22 mouse cellular contexts compared by ENCODE assay signal in the genomic region with DNA sequence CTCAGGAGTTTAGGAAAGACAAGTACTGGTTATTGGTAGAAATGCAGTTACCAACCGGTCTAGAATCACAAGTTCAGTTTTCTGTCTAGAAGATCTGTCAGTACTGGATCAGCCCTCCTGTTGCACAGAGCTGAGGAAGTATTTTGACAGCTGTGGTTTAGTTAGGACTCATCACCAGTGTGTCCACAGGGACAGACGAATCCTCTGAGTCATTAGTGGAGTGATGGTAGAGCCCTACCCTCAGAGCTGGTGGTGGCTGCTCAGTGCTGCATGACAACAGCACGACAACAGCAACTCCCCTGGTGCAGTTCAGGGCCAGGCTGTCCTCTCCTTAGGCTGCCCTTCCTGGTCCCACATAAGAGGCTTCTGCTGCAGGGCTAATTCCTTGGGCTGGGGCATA. TPM values are rescaled to one million over a fixed set of nuclear protein-coding genes. Genes with fewer than 3 reads are reported as not detected.
DNase-seq lines count a peak whose midpoint lies in the region; ATAC-seq and TF ChIP-seq lines count a peak whose summit lies in the region.
"Had no signal": no experiment of that assay in that cellular context is flagged by ENCODE, and none has a peak within 500 bp of the region (broad histone marks: within the 10 kb centered on the region; RNA-seq: fewer than 3 reads in every experiment).

No protein-coding gene starts in this region.

- peaks cover 27% of the 10 kb centered on the region for H3K4me1 ChIP-seq in megakaryocyte, embryonic 14.5 days
- H3K4me1 ChIP-seq in CH12.LX (ENCODE audit: control insufficient read depth in 1 of 2, insufficient read depth in 2 of 2) = peaks cover 12 to 39% of the 10 kb centered on the region in 2 experiments
- no peaks in the 10 kb centered on the region for H3K4me1 ChIP-seq in embryonic facial prominence, embryonic 15.5 days
- no peaks in the 10 kb centered on the region for H3K4me1 ChIP-seq in kidney, embryonic 16.5 days (ENCODE audit: insufficient read depth, low read length)
- H3K4me1 ChIP-seq: hindbrain, embryonic 12.5 days; midbrain, embryonic 13.5 days had no signal

- in situ Hi-C loops in CH12.LX (cut with MboI; ENCODE audit: low pct_ligation_motif_present, low pct_unique_long_range_greater_than_20kb, low sequenced_read_pairs) = loop anchor here (5.0 kb wide), 1 partner anchor 57 kb away; a partner anchor contains a TSS

- peaks cover 81% of the 10 kb centered on the region for H3K36me3 ChIP-seq in megakaryocyte, embryonic 14.5 days (replicated peaks; ENCODE audit: low read length)
- peaks cover 31 to 84% of the 10 kb centered on the region in 2 experiments for H3K36me3 ChIP-seq in CH12.LX (replicated peaks in 1 of 2; ENCODE audit: control insufficient read depth in 1 of 2, insufficient read depth in 1 of 2, low read length in 1 of 2)
- peaks cover 31% of the 10 kb centered on the region for H3K36me3 ChIP-seq in embryonic facial prominence, embryonic 15.5 days
- peaks cover 13% of the 10 kb centered on the region; the same call in 1 of the 2 replicates for H3K36me3 ChIP-seq in kidney, embryonic 16.5 days (ENCODE audit: insufficient read depth, low read length)

- ATAC-seq in megakaryocyte, adult 5-6 weeks (ENCODE audit: poor library complexity, severe bottlenecking) = no peak
- ATAC-seq in embryonic facial prominence, embryonic 15.5 days (ENCODE audit: insufficient number of reproducible peaks, low FRiP score, low TSS enrichment, low read depth) = peak; percentile 19; the same call in 1 of the 2 replicates
- ATAC-seq in kidney, embryonic 16.5 days (ENCODE audit: low FRiP score, low TSS enrichment) = no peak
- no peak for ATAC-seq in megakaryocyte-erythroid progenitor cell, adult 5-6 weeks (replicated peaks; ENCODE audit: low FRiP score, low TSS enrichment, poor library complexity, severe bottlenecking)
- ATAC-seq: forebrain, embryonic 16.5 days; intestine, postnatal 0 days; liver, postnatal 0 days; lung, postnatal 0 days; midbrain, embryonic 13.5 days had no signal

- H3K9ac ChIP-seq in CH12.LX (ENCODE audit: insufficient read depth, low read depth) = no peak overlapping the region
- no peak overlapping the region for H3K9ac ChIP-seq in embryonic facial prominence, embryonic 15.5 days
- no peak overlapping the region for H3K9ac ChIP-seq in kidney, embryonic 16.5 days (replicated peaks; ENCODE audit: low read length)
- H3K9ac ChIP-seq: hindbrain, embryonic 12.5 days; liver, postnatal 0 days; midbrain, embryonic 13.5 days had no signal

- no peaks in the 10 kb centered on the region for H3K9me3 ChIP-seq in megakaryocyte, embryonic 14.5 days
- H3K9me3 ChIP-seq in CH12.LX (replicated peaks; ENCODE audit: low read length) = no peaks in the 10 kb centered on the region
- no peaks in the 10 kb centered on the region for H3K9me3 ChIP-seq in embryonic facial prominence, embryonic 15.5 days (replicated peaks)
- no peaks in the 10 kb centered on the region for H3K9me3 ChIP-seq in kidney, embryonic 16.5 days (ENCODE audit: low read length)
- H3K9me3 ChIP-seq: hindbrain, embryonic 12.5 days; midbrain, embryonic 13.5 days had no signal

- peak; percentile 89 for DNase-seq in CH12.LX (ENCODE audit: extremely low read depth)
- no peak for DNase-seq in spleen, postnatal 36 days (ENCODE audit: low spot score in 2 of 2)
- DNase-seq: cerebellum, adult 11-12 months; cerebellum, postnatal 14 days; embryo, embryonic 11 days; gastrocnemius, postnatal 14 days; heart, adult 2 months; kidney, postnatal 4 days; liver, postnatal 0 days; right cerebral cortex, postnatal 14 days; thymus, postnatal 25 days had no signal

- TF ChIP-seq CTCF in CH12.LX (conservative IDR thresholded peaks at IDR 0.05 in 1 of 2, IDR thresholded peaks at IDR 0.05 in 1 of 2; ENCODE audit: low read depth in 2 of 2, low read length in 2 of 2) = no peak

- no peak; the same call in 1 of the 2 replicates for TF ChIP-seq RAD21 in CH12.LX (IDR thresholded peaks at IDR 0.05; ENCODE audit: low read depth, low read length)

- TF ChIP-seq POLR2A in CH12.LX (IDR thresholded peaks at IDR 0.05; ENCODE audit: low read depth, low read length) = no peak

- peak overlapping the region; percentile 48 for H3K4me3 ChIP-seq in megakaryocyte, embryonic 14.5 days (replicated peaks)
- H3K4me3 ChIP-seq in CH12.LX (replicated peaks in 1 of 3; ENCODE audit: low read depth in 2 of 3, low read length in 2 of 3, poor library complexity in 1 of 3) = no peak overlapping the region
- no peak overlapping the region for H3K4me3 ChIP-seq in embryonic facial prominence, embryonic 15.5 days (replicated peaks)
- H3K4me3 ChIP-seq in kidney, embryonic 16.5 days (ENCODE audit: low read length) = no peak overlapping the region
- H3K4me3 ChIP-seq: heart, adult 2 months; hindbrain, embryonic 12.5 days; midbrain, embryonic 13.5 days had no signal

- no peaks in the 10 kb centered on the region for H3K79me2 ChIP-seq in CH12.LX (replicated peaks; ENCODE audit: control insufficient read depth, extremely low read depth, insufficient read depth, poor library complexity, severe bottlenecking)

- no peaks in the 10 kb centered on the region for H3K27me3 ChIP-seq in megakaryocyte, embryonic 14.5 days (replicated peaks)
- H3K27me3 ChIP-seq in CH12.LX (replicated peaks) = no peaks in the 10 kb centered on the region
- H3K27me3 ChIP-seq in embryonic facial prominence, embryonic 15.5 days = no peaks in the 10 kb centered on the region
- H3K27me3 ChIP-seq in kidney, embryonic 16.5 days (ENCODE audit: insufficient read depth, low read length) = no peaks in the 10 kb centered on the region
- H3K27me3 ChIP-seq: hindbrain, embryonic 12.5 days; midbrain, embryonic 13.5 days had no signal

- no peak overlapping the region; the same call in 1 of the 2 replicates for H3K4me2 ChIP-seq in CH12.LX (ENCODE audit: insufficient read depth, low read depth, poor library complexity, severe bottlenecking)
- no peak overlapping the region for H3K4me2 ChIP-seq in embryonic facial prominence, embryonic 15.5 days (replicated peaks)
- no peak overlapping the region for H3K4me2 ChIP-seq in kidney, embryonic 16.5 days (replicated peaks; ENCODE audit: low read depth, low read length)
- H3K4me2 ChIP-seq: hindbrain, embryonic 12.5 days; midbrain, embryonic 13.5 days had no signal

- 0 out of 2 replicates have a peak overlapping the region, but pooled peaks have one; percentile 3 for H3K27ac ChIP-seq in CH12.LX (ENCODE audit: insufficient read depth, low read depth)
- H3K27ac ChIP-seq in embryonic facial prominence, embryonic 15.5 days (replicated peaks) = no peak overlapping the region
- no peak overlapping the region for H3K27ac ChIP-seq in kidney, embryonic 16.5 days (ENCODE audit: low read length)
- H3K27ac ChIP-seq: heart, adult 2 months; hindbrain, embryonic 12.5 days; macrophage; midbrain, embryonic 13.5 days had no signal

- 65% methylated on average over 3 of the region's 3 CpGs for WGBS in embryonic facial prominence, embryonic 15.5 days
- WGBS in kidney, embryonic 16.5 days = 84% methylated on average over 3 of the region's 3 CpGs

- peak; percentile 80 for TF ChIP-seq EP300 in CH12.LX (IDR thresholded peaks at IDR 0.05; ENCODE audit: low read length)

- dilution Hi-C loops in CH12.LX (cut with MboI; ENCODE audit: extremely low pct_ligation_motif_present, extremely low pct_unique_long_range_greater_than_20kb, low sequenced_read_pairs) = no loop called here

TF ChIP-seq in CH12.LX, 34 proteins besides CTCF, POLR2A, EP300 and RAD21 (continues in another document):
- TF ChIP-seq MEF2A (IDR thresholded peaks at IDR 0.05; ENCODE audit: borderline replicate concordance, low read depth, low read length) = no peak; the same call in 1 of the 2 replicates
- no peak for TF ChIP-seq HCFC1 (IDR thresholded peaks at IDR 0.05; ENCODE audit: low read depth, low read length)
- TF ChIP-seq SIN3A (IDR thresholded peaks at IDR 0.05; ENCODE audit: low read length) = peak; percentile 86

RNA-seq across cellular contexts. Expression of a gene that starts 18.8 kb away (rescaled TPM):
- polyA plus RNA-seq in megakaryocyte, embryonic 14.5 days (2012; ENCODE audit: insufficient read depth, low replicate concordance) = 47.0 TPM in 1 of 2 replicates, not detected in the other
- total RNA-seq in megakaryocyte, adult 5-6 weeks (2015) = 72.7 and 76.3 TPM in 2 replicates
- 101 and 115 TPM in 2 replicates for total RNA-seq in megakaryocyte, adult 5-6 weeks (2017)
- total RNA-seq in CH12.LX (2012; rRNA removed) (100 and 108 TPM in 2 replicates), CH12.LX (2014; rRNA removed) (205 and 223 TPM in 2 replicates)
- polyA plus RNA-seq in CH12.LX (2012; ENCODE audit: insufficient read length, low read depth) = 122 and 132 TPM in 2 replicates
- polyA plus RNA-seq in embryonic facial prominence, embryonic 15.5 days (2015; fragmentation: Nextera tagmentation; extraction: Ambion mirVana) = 184 and 195 TPM in 2 replicates
- 267 and 278 TPM in 2 replicates for polyA plus RNA-seq in kidney, embryonic 16.5 days (2015; fragmentation: Nextera tagmentation; extraction: Ambion mirVana)
- total RNA-seq in megakaryocyte-erythroid progenitor cell, adult 5-6 weeks (2014; fragmentation: Nextera tagmentation) = 108 and 124 TPM in 2 replicates
- 177 and 210 TPM in 2 replicates for total RNA-seq in megakaryocyte-erythroid progenitor cell, adult 5-6 weeks (2017)

RNA-seq across cellular contexts. Expression of a gene that starts 56.1 kb away (rescaled TPM):
- polyA plus RNA-seq in megakaryocyte, embryonic 14.5 days (2012; ENCODE audit: insufficient read depth, low replicate concordance) = 3.5 and 7.4 TPM in 2 replicates
- 41.9 and 47.3 TPM in 2 replicates for total RNA-seq in megakaryocyte, adult 5-6 weeks (2015)
- total RNA-seq in megakaryocyte, adult 5-6 weeks (2017) = 28.0 and 37.9 TPM in 2 replicates
- total RNA-seq in CH12.LX (2012; rRNA removed) (11.7 and 13.1 TPM in 2 replicates), CH12.LX (2014; rRNA removed) (28.9 and 29.4 TPM in 2 replicates)
- polyA plus RNA-seq in CH12.LX (2012; ENCODE audit: insufficient read length, low read depth) = 47.2 and 55.7 TPM in 2 replicates
- 41.5 and 41.6 TPM in 2 replicates for polyA plus RNA-seq in embryonic facial prominence, embryonic 15.5 days (2015; fragmentation: Nextera tagmentation; extraction: Ambion mirVana)
- 36.7 and 39.8 TPM in 2 replicates for polyA plus RNA-seq in kidney, embryonic 16.5 days (2015; fragmentation: Nextera tagmentation; extraction: Ambion mirVana)
- total RNA-seq in megakaryocyte-erythroid progenitor cell, adult 5-6 weeks (2014; fragmentation: Nextera tagmentation) = 6.7 and 13.2 TPM in 2 replicates
- 4.1 and 4.8 TPM in 2 replicates for total RNA-seq in megakaryocyte-erythroid progenitor cell, adult 5-6 weeks (2017)

RNA-seq across cellular contexts. Expression of a gene that starts 59.9 kb away (rescaled TPM):
- polyA plus RNA-seq in megakaryocyte, embryonic 14.5 days (2012; ENCODE audit: insufficient read depth, low replicate concordance) = 0.16 TPM in 1 of 2 replicates, not detected in the other
- 6.2 and 7.3 TPM in 2 replicates for total RNA-seq in megakaryocyte, adult 5-6 weeks (2015)
- total RNA-seq in megakaryocyte, adult 5-6 weeks (2017) = 6.6 and 9.0 TPM in 2 replicates
- total RNA-seq in CH12.LX (2012; rRNA removed) (1.7 and 2.9 TPM in 2 replicates), CH12.LX (2014; rRNA removed) (3.7 and 3.8 TPM in 2 replicates)
- polyA plus RNA-seq in CH12.LX (2012; ENCODE audit: insufficient read length, low read depth) = 3.3 and 4.2 TPM in 2 replicates
- 12.6 and 14.8 TPM in 2 replicates for polyA plus RNA-seq in embryonic facial prominence, embryonic 15.5 days (2015; fragmentation: Nextera tagmentation; extraction: Ambion mirVana)
- polyA plus RNA-seq in kidney, embryonic 16.5 days (2015; fragmentation: Nextera tagmentation; extraction: Ambion mirVana) = 3.3 and 3.6 TPM in 2 replicates
- 9.3 and 10.7 TPM in 2 replicates for total RNA-seq in megakaryocyte-erythroid progenitor cell, adult 5-6 weeks (2014; fragmentation: Nextera tagmentation)
- 5.5 and 8.1 TPM in 2 replicates for total RNA-seq in megakaryocyte-erythroid progenitor cell, adult 5-6 weeks (2017)
